Mouse (Mus musculus) liver, adult 2 months (tissue): ENCODE measurements around the gene Tmem123.

Source experiments
- CTCF ChIP-seq: fragments of 200-500 bp; IDR thresholded peaks from 2 replicates; pipeline ENCODE4 v1.5.1; 2011; ENCODE audit warnings: low read depth, low read length, control low read depth
- POLR2A ChIP-seq: fragments of 200-500 bp; IDR thresholded peaks from 2 replicates; pipeline ENCODE4 v1.6.1; 2011; ENCODE audit warnings: low read length, control low read depth; ENCODE audit not compliant: insufficient read depth; ENCODE audit errors: extremely low read depth

- TF ChIP-seq POLR2A (no peak), CTCF (no peak)
Measured at GRCm38 (mm10) chr9:7798555-7798954, 34.7 kb downstream of the Tmem123 start.
